Mouse (Mus musculus) bone marrow macrophage, adult 2 months (primary cell): ENCODE data around the gene Col18a1.

Source experiments
- CTCF ChIP-seq: IDR thresholded peaks from 2 replicates; pipeline ENCODE4 v1.5.1; 2012; ENCODE audit warnings: low read depth, mild to moderate bottlenecking, low read length, moderate library complexity
- POLR2A ChIP-seq: IDR thresholded peaks from 2 replicates; pipeline ENCODE4 v1.6.1; 2012; ENCODE audit warnings: mild to moderate bottlenecking, low read depth, low read length, borderline replicate concordance

DNA sequence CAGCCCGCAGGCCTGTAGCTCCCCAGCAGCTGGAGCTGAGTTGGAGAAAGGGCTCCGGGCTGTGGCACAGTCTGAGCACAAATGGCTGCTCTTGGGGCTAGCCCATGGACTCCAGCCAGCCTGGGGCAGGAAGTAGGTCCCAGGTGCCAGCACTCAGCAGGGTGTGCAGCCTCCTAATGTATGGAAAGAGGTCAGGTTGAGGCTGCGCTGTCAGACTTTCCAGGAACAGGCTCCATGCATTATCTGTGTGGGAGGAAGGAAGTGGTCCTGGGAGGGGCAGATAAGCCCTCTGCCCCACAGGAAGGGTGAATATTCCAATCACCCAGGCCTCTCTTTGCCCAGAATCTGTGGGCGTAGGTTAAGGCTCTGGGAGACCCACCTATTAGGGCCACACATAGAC lies 49.3 kb upstream of the Col18a1 start:
- TF ChIP-seq CTCF (no peak), POLR2A (no peak)
